Mouse (Mus musculus): ENCODE data around the gene Osbpl6. TPM values are rescaled to one million over a fixed set of nuclear protein-coding genes. Genes with fewer than 3 reads are reported as not detected.

The Osbpl6 gene
- total and polyA plus RNA-seq, 3 experiments: 0.22 TPM; not detected in 2

- Histone ChIP-seq H3K4me1 (ENCODE audit: insufficient read depth, low read depth, low read length) (no peaks in the 10 kb centered on the region), H3K9me3 (replicated peaks) (no peaks in the 10 kb centered on the region), H3K27me3 (ENCODE audit: insufficient read depth, low read length) (0 out of 2 replicates have a peak, but pooled peaks cover 3% of the 10 kb centered on the region), H3K4me3 (ENCODE audit: low read depth, low read length) (no peak overlapping the region), H3K36me3 (replicated peaks) (no peaks in the 10 kb centered on the region)
- ATAC-seq (ENCODE audit: extremely low read depth, insufficient number of reproducible peaks, low FRiP score, poor library complexity, severe bottlenecking) (no peak), DNase-seq (ENCODE audit: low spot score) (no peak)
- TF ChIP-seq GATA2 (IDR thresholded peaks at IDR 0.05; ENCODE audit: borderline replicate concordance, low read depth, low read length): no peak
- no peak for TF ChIP-seq CTCF (IDR thresholded peaks at IDR 0.05; ENCODE audit: low read depth, low read length)
- no peak for TF ChIP-seq GATA1 (IDR thresholded peaks at IDR 0.05; ENCODE audit: borderline replicate concordance, low read length)
- TF ChIP-seq POLR2AphosphoS5 (IDR thresholded peaks at IDR 0.05; ENCODE audit: insufficient replicate concordance, low read depth, low read length): no peak
- TF ChIP-seq TAL1 (conservative IDR thresholded peaks at IDR 0.05; ENCODE audit: low read depth, low read length): no peak
Measured at GRCm38 (mm10) chr2:76429855-76430254, 23.5 kb downstream of the Osbpl6 start.

- Histone ChIP-seq H3K27me3 (ENCODE audit: insufficient read depth, low read length) (0 out of 2 replicates have a peak, but pooled peaks cover 3% of the 10 kb centered on the region), H3K9me3 (replicated peaks) (no peaks in the 10 kb centered on the region), H3K36me3 (replicated peaks) (no peaks in the 10 kb centered on the region), H3K4me3 (ENCODE audit: low read depth, low read length) (no peak overlapping the region), H3K4me1 (ENCODE audit: insufficient read depth, low read depth, low read length) (no peaks in the 10 kb centered on the region)
- no peak for DNase-seq (ENCODE audit: low spot score)
- TF ChIP-seq GATA1 (IDR thresholded peaks at IDR 0.05; ENCODE audit: borderline replicate concordance, low read length): no peak
- TF ChIP-seq TAL1 (conservative IDR thresholded peaks at IDR 0.05; ENCODE audit: low read depth, low read length): no peak
- TF ChIP-seq POLR2AphosphoS5 (IDR thresholded peaks at IDR 0.05; ENCODE audit: insufficient replicate concordance, low read depth, low read length): no peak
- no peak for TF ChIP-seq CTCF (IDR thresholded peaks at IDR 0.05; ENCODE audit: low read depth, low read length)
- no peak for TF ChIP-seq GATA2 (IDR thresholded peaks at IDR 0.05; ENCODE audit: borderline replicate concordance, low read depth, low read length)
- no peak for ATAC-seq (ENCODE audit: extremely low read depth, insufficient number of reproducible peaks, low FRiP score, poor library complexity, severe bottlenecking)
Measured at GRCm38 (mm10) chr2:76430539-76430938, 24.2 kb downstream of the Osbpl6 start.

DNA sequence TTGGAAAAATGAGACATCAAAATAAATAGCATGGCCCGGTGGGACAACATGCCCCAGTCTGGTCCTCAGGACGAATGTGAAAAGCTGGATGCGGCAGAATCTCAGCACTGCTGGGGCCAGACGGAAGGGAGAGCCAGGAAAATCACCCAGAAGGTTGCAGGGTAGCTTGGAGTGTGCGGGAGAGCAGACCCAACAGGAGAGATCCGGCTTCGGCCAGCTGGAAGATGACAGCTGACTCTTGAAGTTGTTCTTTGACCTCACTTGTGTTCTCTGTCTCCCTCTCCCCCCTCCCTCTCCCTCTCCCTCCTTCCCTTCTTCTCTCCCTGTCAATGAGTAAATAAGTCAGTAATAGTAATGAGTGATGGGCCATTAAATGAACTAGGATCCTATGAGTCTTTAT, 27.9 kb downstream of the Osbpl6 start:
- Histone ChIP-seq H3K4me3 (ENCODE audit: low read depth, low read length) (no peak overlapping the region), H3K9me3 (replicated peaks) (no peaks in the 10 kb centered on the region), H3K36me3 (replicated peaks) (no peaks in the 10 kb centered on the region), H3K27me3 (ENCODE audit: insufficient read depth, low read length) (no peaks in the 10 kb centered on the region), H3K4me1 (ENCODE audit: insufficient read depth, low read depth, low read length) (no peaks in the 10 kb centered on the region)
- DNase-seq (ENCODE audit: low spot score): no peak
- ATAC-seq (ENCODE audit: extremely low read depth, insufficient number of reproducible peaks, low FRiP score, poor library complexity, severe bottlenecking): no peak
- TF ChIP-seq GATA1 (IDR thresholded peaks at IDR 0.05; ENCODE audit: borderline replicate concordance, low read length): no peak
- TF ChIP-seq TAL1 (conservative IDR thresholded peaks at IDR 0.05; ENCODE audit: low read depth, low read length): no peak
- no peak for TF ChIP-seq CTCF (IDR thresholded peaks at IDR 0.05; ENCODE audit: low read depth, low read length)
- TF ChIP-seq POLR2AphosphoS5 (IDR thresholded peaks at IDR 0.05; ENCODE audit: insufficient replicate concordance, low read depth, low read length): no peak
- no peak for TF ChIP-seq GATA2 (IDR thresholded peaks at IDR 0.05; ENCODE audit: borderline replicate concordance, low read depth, low read length)

DNA sequence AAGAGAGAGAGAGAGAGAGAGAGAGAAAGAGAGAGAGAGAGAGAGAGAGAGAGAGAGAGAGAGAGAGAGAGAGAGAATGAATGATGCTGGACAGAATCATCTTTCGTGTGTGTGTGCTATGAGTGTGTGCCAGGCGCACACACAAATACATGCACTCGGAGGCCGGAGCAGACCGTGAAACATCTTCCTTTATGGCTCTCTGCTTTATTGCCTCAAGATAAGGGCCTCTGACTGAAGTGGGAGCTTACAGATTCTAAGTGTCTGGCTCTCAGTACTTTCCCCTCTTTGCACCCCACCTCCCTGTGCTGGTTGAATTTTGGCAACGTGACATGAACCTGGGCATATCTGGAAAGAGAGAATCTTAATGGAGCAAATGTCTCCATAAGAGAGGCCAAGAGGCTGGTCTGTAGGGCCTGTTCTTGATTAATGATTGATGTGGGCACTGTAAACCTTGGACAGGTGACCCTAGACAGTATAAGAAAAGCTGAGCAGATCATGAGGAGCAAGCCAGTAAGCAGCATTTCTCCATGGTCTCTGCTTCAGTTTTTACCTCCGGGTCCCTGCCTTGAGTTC, 29.4 kb downstream of the Osbpl6 start:
- Histone ChIP-seq H3K27me3 (ENCODE audit: insufficient read depth, low read length) (no peaks in the 10 kb centered on the region), H3K4me3 (ENCODE audit: low read depth, low read length) (no peak overlapping the region), H3K36me3 (replicated peaks) (no peaks in the 10 kb centered on the region), H3K9me3 (replicated peaks) (no peaks in the 10 kb centered on the region), H3K4me1 (ENCODE audit: insufficient read depth, low read depth, low read length) (no peaks in the 10 kb centered on the region)
- ATAC-seq (ENCODE audit: extremely low read depth, insufficient number of reproducible peaks, low FRiP score, poor library complexity, severe bottlenecking) (no peak), DNase-seq (ENCODE audit: low spot score) (no peak)
- TF ChIP-seq TAL1 (conservative IDR thresholded peaks at IDR 0.05; ENCODE audit: low read depth, low read length) (no peak), POLR2AphosphoS5 (IDR thresholded peaks at IDR 0.05; ENCODE audit: insufficient replicate concordance, low read depth, low read length) (no peak), GATA1 (IDR thresholded peaks at IDR 0.05; ENCODE audit: borderline replicate concordance, low read length) (no peak), GATA2 (IDR thresholded peaks at IDR 0.05; ENCODE audit: borderline replicate concordance, low read depth, low read length) (no peak), CTCF (IDR thresholded peaks at IDR 0.05; ENCODE audit: low read depth, low read length) (no peak)

GRCm38 (mm10) chr2:76437372-76437771, 31.1 kb downstream of the Osbpl6 start:
- H3K36me3 ChIP-seq (replicated peaks): no peaks in the 10 kb centered on the region
- ATAC-seq (ENCODE audit: extremely low read depth, insufficient number of reproducible peaks, low FRiP score, poor library complexity, severe bottlenecking): no peak
- TF ChIP-seq CTCF (IDR thresholded peaks at IDR 0.05; ENCODE audit: low read depth, low read length) (no peak), GATA1 (IDR thresholded peaks at IDR 0.05; ENCODE audit: borderline replicate concordance, low read length) (no peak), GATA2 (IDR thresholded peaks at IDR 0.05; ENCODE audit: borderline replicate concordance, low read depth, low read length) (no peak)

DNA sequence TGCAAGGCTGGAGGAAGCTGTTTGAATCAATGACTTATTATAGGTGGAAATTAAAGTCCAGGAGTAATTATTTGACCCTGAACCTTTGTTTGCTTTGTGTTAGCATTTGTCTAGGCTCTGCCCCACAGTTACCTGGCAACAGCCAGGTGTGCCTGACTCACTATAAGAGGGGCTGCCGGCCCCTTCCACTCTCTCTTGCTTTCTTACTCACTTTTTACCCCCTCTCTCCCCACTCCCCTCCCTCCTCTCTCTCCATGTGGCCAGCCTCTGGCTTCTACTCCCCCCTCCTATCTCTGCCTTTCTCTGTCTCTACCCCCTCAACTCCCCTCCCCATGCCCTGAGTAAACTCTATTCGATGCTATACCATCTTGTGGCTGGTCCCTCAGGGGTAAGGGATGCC, 33.2 kb downstream of the Osbpl6 start:
- Histone ChIP-seq H3K27me3 (ENCODE audit: insufficient read depth, low read length) (no peaks in the 10 kb centered on the region), H3K9me3 (replicated peaks) (no peaks in the 10 kb centered on the region), H3K36me3 (replicated peaks) (no peaks in the 10 kb centered on the region), H3K4me1 (ENCODE audit: insufficient read depth, low read depth, low read length) (no peaks in the 10 kb centered on the region), H3K4me3 (ENCODE audit: low read depth, low read length) (no peak overlapping the region)
- ATAC-seq (ENCODE audit: extremely low read depth, insufficient number of reproducible peaks, low FRiP score, poor library complexity, severe bottlenecking) (no peak), DNase-seq (ENCODE audit: low spot score) (no peak)
- TF ChIP-seq GATA2 (IDR thresholded peaks at IDR 0.05; ENCODE audit: borderline replicate concordance, low read depth, low read length) (no peak), GATA1 (IDR thresholded peaks at IDR 0.05; ENCODE audit: borderline replicate concordance, low read length) (no peak), TAL1 (conservative IDR thresholded peaks at IDR 0.05; ENCODE audit: low read depth, low read length) (no peak), POLR2AphosphoS5 (IDR thresholded peaks at IDR 0.05; ENCODE audit: insufficient replicate concordance, low read depth, low read length) (no peak), CTCF (IDR thresholded peaks at IDR 0.05; ENCODE audit: low read depth, low read length) (no peak)

More at GRCm38 (mm10) chr2:76437372-76437771, 31.1 kb downstream of the Osbpl6 start:
- Histone ChIP-seq H3K9me3 (replicated peaks) (no peaks in the 10 kb centered on the region), H3K4me3 (ENCODE audit: low read depth, low read length) (no peak overlapping the region), H3K4me1 (ENCODE audit: insufficient read depth, low read depth, low read length) (no peaks in the 10 kb centered on the region), H3K27me3 (ENCODE audit: insufficient read depth, low read length) (no peaks in the 10 kb centered on the region)
- no peak for DNase-seq (ENCODE audit: low spot score)
